Mouse (Mus musculus) lung, postnatal 36 days (tissue): ENCODE data around the gene Prrt4.

Experiments used
- DNase-seq: peaks from one replicate; pipeline ENCODE4 v3.0.0; 2022; ENCODE audit warnings: mixed read lengths

Prrt4 gene

GRCm38 (mm10) chr6:29147407-29148010, 31.9 kb downstream of the Prrt4 start:
- DNase-seq: no peak

DNA sequence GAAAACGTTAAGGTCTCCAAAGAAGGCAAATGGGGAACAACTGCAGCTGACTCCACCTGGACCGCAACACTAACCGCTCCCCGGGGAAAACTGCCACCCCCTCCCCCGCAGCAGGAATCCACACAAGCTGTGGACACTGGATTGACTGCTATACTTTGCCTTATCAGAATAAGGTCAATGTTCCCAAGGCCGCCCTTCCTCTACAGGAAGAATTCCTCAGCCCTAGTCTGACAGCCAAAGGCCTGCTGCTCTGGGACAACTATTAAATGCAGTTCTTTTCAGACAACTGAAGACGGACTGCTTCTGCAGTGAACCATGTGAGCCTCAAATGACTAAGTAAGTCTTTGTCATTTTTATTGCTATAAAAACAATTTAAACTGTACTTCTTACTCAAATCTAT, 32.7 kb downstream of the Prrt4 start:
- DNase-seq: no peak

- no peak for DNase-seq
Measured at GRCm38 (mm10) chr6:29145456-29146307, 33.7 kb downstream of the Prrt4 start.

DNA sequence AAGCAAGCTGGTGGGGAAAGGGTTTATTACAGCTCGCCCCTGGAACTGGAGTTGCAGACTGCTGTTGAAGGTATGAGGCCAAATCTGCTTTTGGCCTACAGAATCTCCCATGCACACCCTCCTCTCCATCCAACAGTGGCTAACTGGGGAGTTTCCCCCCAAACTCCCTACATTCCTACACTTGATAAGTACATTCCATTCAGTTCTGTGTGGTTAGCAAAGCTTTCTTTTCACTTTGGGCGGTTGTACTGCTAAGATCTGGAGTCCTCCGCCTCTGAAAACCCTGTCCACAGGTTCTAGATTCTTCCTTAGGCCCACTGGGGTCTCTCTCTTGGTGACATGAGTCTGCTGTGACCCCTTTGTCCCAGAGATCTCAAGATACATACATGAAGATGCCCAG, 34.4 kb downstream of the Prrt4 start:
- peak; percentile 9 for DNase-seq

- DNase-seq: peak; percentile 57
Measured at GRCm38 (mm10) chr6:29143608-29144007, 35.8 kb downstream of the Prrt4 start.

DNA sequence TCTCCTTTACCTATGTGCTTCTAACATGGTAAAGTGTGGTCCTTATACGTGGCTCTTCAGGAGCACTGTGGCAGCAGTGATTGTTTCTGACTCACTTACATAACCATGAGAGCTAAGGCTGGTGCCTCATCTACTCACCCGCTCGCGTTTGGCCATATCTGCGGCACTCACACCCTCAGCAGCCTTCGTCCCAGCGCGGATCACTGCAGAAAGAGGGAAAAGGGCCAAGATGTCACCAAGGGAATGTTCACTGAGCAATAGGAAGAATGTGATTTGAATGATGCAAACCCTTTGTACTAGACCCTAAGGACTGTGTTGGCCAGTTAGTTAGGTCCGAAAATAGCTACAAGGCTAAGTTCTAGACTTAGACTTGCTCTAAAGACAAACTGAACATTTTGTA, 41.9 kb downstream of the Prrt4 start:
- no peak for DNase-seq

- no peak for DNase-seq
Measured at GRCm38 (mm10) chr6:29133100-29133499, 46.3 kb downstream of the Prrt4 start.

GRCm38 (mm10) chr6:29126878-29127426, 52.4 kb downstream of the Prrt4 start:
- no peak for DNase-seq

GRCm38 (mm10) chr6:29119990-29120389, 59.4 kb downstream of the Prrt4 start:
- no peak for DNase-seq
